Mouse (Mus musculus): ENCODE results near the gene AW822073. TPM values are rescaled to one million over a fixed set of nuclear protein-coding genes. Genes with fewer than 3 reads are reported as not detected.

The AW822073 gene
- polyA plus RNA-seq, 1 experiment from 2014 or later: not detected

- H3K9me3 ChIP-seq (replicated peaks; ENCODE audit: control insufficient read depth, low read length): 0 out of 2 replicates have a peak, but pooled peaks cover 4% of the 10 kb centered on the region
- no peaks in the 10 kb centered on the region for H3K27me3 ChIP-seq (ENCODE audit: control insufficient read depth, insufficient read depth, low read length)
- no peak for ATAC-seq (replicated peaks; ENCODE audit: insufficient number of reproducible peaks, low FRiP score, low TSS enrichment, low read depth)
- no peak overlapping the region for H3K27ac ChIP-seq (replicated peaks; ENCODE audit: low read depth, low read length)
- H3K36me3 ChIP-seq (replicated peaks; ENCODE audit: control insufficient read depth, insufficient read depth, low read depth, low read length): no peaks in the 10 kb centered on the region
- no peak for DNase-seq (ENCODE audit: low spot score)
- 81% methylated on average over 5 of the region's 5 CpGs for WGBS
- H3K4me2 ChIP-seq (ENCODE audit: low read depth, low read length): no peak overlapping the region
- H3K9ac ChIP-seq (replicated peaks; ENCODE audit: low read length): no peak overlapping the region
- no peak overlapping the region for H3K4me3 ChIP-seq (ENCODE audit: low read depth, low read length)
- H3K4me1 ChIP-seq (ENCODE audit: control insufficient read depth, insufficient read depth, low read length): no peaks in the 10 kb centered on the region
Measured at GRCm38 (mm10) chr10:58214934-58215333, 9.8 kb downstream of the AW822073 start.

GRCm38 (mm10) chr10:58214497-58214896 is 10.2 kb downstream of the AW822073 start:
- ATAC-seq (replicated peaks; ENCODE audit: insufficient number of reproducible peaks, low FRiP score, low TSS enrichment, low read depth): no peak

GRCm38 (mm10) chr10:58212230-58212629 is 12.5 kb downstream of the AW822073 start:
- DNase-seq (ENCODE audit: low spot score) (no peak), ATAC-seq (replicated peaks; ENCODE audit: insufficient number of reproducible peaks, low FRiP score, low TSS enrichment, low read depth) (no peak)
- Histone ChIP-seq H3K4me3 (ENCODE audit: low read depth, low read length) (no peak overlapping the region), H3K9me3 (replicated peaks; ENCODE audit: control insufficient read depth, low read length) (0 out of 2 replicates have a peak, but pooled peaks cover 4% of the 10 kb centered on the region), H3K9ac (replicated peaks; ENCODE audit: low read length) (no peak overlapping the region), H3K4me2 (ENCODE audit: low read depth, low read length) (no peak overlapping the region), H3K27ac (replicated peaks; ENCODE audit: low read depth, low read length) (no peak overlapping the region), H3K36me3 (replicated peaks; ENCODE audit: control insufficient read depth, insufficient read depth, low read depth, low read length) (no peaks in the 10 kb centered on the region), H3K4me1 (ENCODE audit: control insufficient read depth, insufficient read depth, low read length) (no peaks in the 10 kb centered on the region), H3K27me3 (ENCODE audit: control insufficient read depth, insufficient read depth, low read length) (no peaks in the 10 kb centered on the region)
- WGBS: 76% methylated on average over 7 of the region's 7 CpGs

More at GRCm38 (mm10) chr10:58214497-58214896, 10.2 kb downstream of the AW822073 start:
- Histone ChIP-seq H3K4me3 (ENCODE audit: low read depth, low read length) (no peak overlapping the region), H3K27ac (replicated peaks; ENCODE audit: low read depth, low read length) (no peak overlapping the region), H3K36me3 (replicated peaks; ENCODE audit: control insufficient read depth, insufficient read depth, low read depth, low read length) (no peaks in the 10 kb centered on the region), H3K9me3 (replicated peaks; ENCODE audit: control insufficient read depth, low read length) (0 out of 2 replicates have a peak, but pooled peaks cover 4% of the 10 kb centered on the region), H3K9ac (replicated peaks; ENCODE audit: low read length) (no peak overlapping the region), H3K4me2 (ENCODE audit: low read depth, low read length) (no peak overlapping the region), H3K4me1 (ENCODE audit: control insufficient read depth, insufficient read depth, low read length) (no peaks in the 10 kb centered on the region), H3K27me3 (ENCODE audit: control insufficient read depth, insufficient read depth, low read length) (no peaks in the 10 kb centered on the region)
- no peak for DNase-seq (ENCODE audit: low spot score)

- 87% methylated on average over 2 of the region's 2 CpGs for WGBS
- H3K9ac ChIP-seq (replicated peaks; ENCODE audit: low read length): no peak overlapping the region
- no peak for DNase-seq (ENCODE audit: low spot score)
Measured at GRCm38 (mm10) chr10:58211213-58211612, 13.5 kb downstream of the AW822073 start.

GRCm38 (mm10) chr10:58210514-58210913 is 14.2 kb downstream of the AW822073 start:
- Histone ChIP-seq H3K9me3 (replicated peaks; ENCODE audit: control insufficient read depth, low read length) (peaks cover 4% of the 10 kb centered on the region; the same call in 1 of the 2 replicates), H3K27me3 (ENCODE audit: control insufficient read depth, insufficient read depth, low read length) (no peaks in the 10 kb centered on the region), H3K4me1 (ENCODE audit: control insufficient read depth, insufficient read depth, low read length) (no peaks in the 10 kb centered on the region), H3K4me2 (ENCODE audit: low read depth, low read length) (no peak overlapping the region), H3K9ac (replicated peaks; ENCODE audit: low read length) (no peak overlapping the region), H3K4me3 (ENCODE audit: low read depth, low read length) (no peak overlapping the region), H3K27ac (replicated peaks; ENCODE audit: low read depth, low read length) (no peak overlapping the region), H3K36me3 (replicated peaks; ENCODE audit: control insufficient read depth, insufficient read depth, low read depth, low read length) (no peaks in the 10 kb centered on the region)
- 63% methylated on average over 1 of the region's 1 CpGs for WGBS
- DNase-seq (ENCODE audit: low spot score) (no peak), ATAC-seq (replicated peaks; ENCODE audit: insufficient number of reproducible peaks, low FRiP score, low TSS enrichment, low read depth) (no peak)

More at GRCm38 (mm10) chr10:58211213-58211612, 13.5 kb downstream of the AW822073 start:
- Histone ChIP-seq H3K4me2 (ENCODE audit: low read depth, low read length) (no peak overlapping the region), H3K27ac (replicated peaks; ENCODE audit: low read depth, low read length) (no peak overlapping the region), H3K9me3 (replicated peaks; ENCODE audit: control insufficient read depth, low read length) (peaks cover 4% of the 10 kb centered on the region; the same call in 1 of the 2 replicates), H3K36me3 (replicated peaks; ENCODE audit: control insufficient read depth, insufficient read depth, low read depth, low read length) (no peaks in the 10 kb centered on the region), H3K27me3 (ENCODE audit: control insufficient read depth, insufficient read depth, low read length) (no peaks in the 10 kb centered on the region), H3K4me3 (ENCODE audit: low read depth, low read length) (no peak overlapping the region), H3K4me1 (ENCODE audit: control insufficient read depth, insufficient read depth, low read length) (no peaks in the 10 kb centered on the region)
- ATAC-seq (replicated peaks; ENCODE audit: insufficient number of reproducible peaks, low FRiP score, low TSS enrichment, low read depth): no peak

GRCm38 (mm10) chr10:58209710-58210467 is 14.8 kb downstream of the AW822073 start:
- Histone ChIP-seq H3K9me3 (replicated peaks; ENCODE audit: control insufficient read depth, low read length) (peaks cover 4% of the 10 kb centered on the region; the same call in 1 of the 2 replicates), H3K27me3 (ENCODE audit: control insufficient read depth, insufficient read depth, low read length) (no peaks in the 10 kb centered on the region), H3K9ac (replicated peaks; ENCODE audit: low read length) (no peak overlapping the region), H3K27ac (replicated peaks; ENCODE audit: low read depth, low read length) (no peak overlapping the region), H3K4me1 (ENCODE audit: control insufficient read depth, insufficient read depth, low read length) (no peaks in the 10 kb centered on the region), H3K36me3 (replicated peaks; ENCODE audit: control insufficient read depth, insufficient read depth, low read depth, low read length) (no peaks in the 10 kb centered on the region), H3K4me3 (ENCODE audit: low read depth, low read length) (no peak overlapping the region), H3K4me2 (ENCODE audit: low read depth, low read length) (no peak overlapping the region)
- 78% methylated on average over 2 of the region's 2 CpGs for WGBS
- ATAC-seq (replicated peaks; ENCODE audit: insufficient number of reproducible peaks, low FRiP score, low TSS enrichment, low read depth): no peak
- DNase-seq (ENCODE audit: low spot score): no peak

GRCm38 (mm10) chr10:58206639-58207404 is 17.9 kb downstream of the AW822073 start:
- Histone ChIP-seq H3K36me3 (replicated peaks; ENCODE audit: control insufficient read depth, insufficient read depth, low read depth, low read length) (no peaks in the 10 kb centered on the region), H3K4me1 (ENCODE audit: control insufficient read depth, insufficient read depth, low read length) (no peaks in the 10 kb centered on the region), H3K4me2 (ENCODE audit: low read depth, low read length) (no peak overlapping the region), H3K27ac (replicated peaks; ENCODE audit: low read depth, low read length) (no peak overlapping the region), H3K27me3 (ENCODE audit: control insufficient read depth, insufficient read depth, low read length) (no peaks in the 10 kb centered on the region), H3K9ac (replicated peaks; ENCODE audit: low read length) (no peak overlapping the region), H3K4me3 (ENCODE audit: low read depth, low read length) (no peak overlapping the region), H3K9me3 (replicated peaks; ENCODE audit: control insufficient read depth, low read length) (peaks cover 1% of the 10 kb centered on the region; the same call in 1 of the 2 replicates)
- 85% methylated on average over 4 of the region's 4 CpGs for WGBS
- DNase-seq (ENCODE audit: low spot score): no peak
- no peak for ATAC-seq (replicated peaks; ENCODE audit: insufficient number of reproducible peaks, low FRiP score, low TSS enrichment, low read depth)

- Histone ChIP-seq H3K9me3 (replicated peaks; ENCODE audit: control insufficient read depth, low read length) (no peaks in the 10 kb centered on the region; the same call in 1 of the 2 replicates), H3K4me2 (ENCODE audit: low read depth, low read length) (no peak overlapping the region), H3K27me3 (ENCODE audit: control insufficient read depth, insufficient read depth, low read length) (no peaks in the 10 kb centered on the region), H3K4me3 (ENCODE audit: low read depth, low read length) (no peak overlapping the region), H3K36me3 (replicated peaks; ENCODE audit: control insufficient read depth, insufficient read depth, low read depth, low read length) (no peaks in the 10 kb centered on the region), H3K4me1 (ENCODE audit: control insufficient read depth, insufficient read depth, low read length) (no peaks in the 10 kb centered on the region), H3K9ac (replicated peaks; ENCODE audit: low read length) (no peak overlapping the region), H3K27ac (replicated peaks; ENCODE audit: low read depth, low read length) (no peak overlapping the region)
- WGBS: 45% methylated on average over 1 of the region's 1 CpGs
- no peak for ATAC-seq (replicated peaks; ENCODE audit: insufficient number of reproducible peaks, low FRiP score, low TSS enrichment, low read depth)
- DNase-seq (ENCODE audit: low spot score): no peak
Measured at GRCm38 (mm10) chr10:58205986-58206385, 18.7 kb downstream of the AW822073 start.

All from embryonic facial prominence, embryonic 11.5 days (tissue).